Mouse (Mus musculus) forebrain, embryonic 16.5 days (tissue): ENCODE results near the gene Olfr618. TPM values are rescaled to one million over a fixed set of nuclear protein-coding genes. Genes with fewer than 3 reads are reported as not detected.

Experiments
- ATAC-seq: fragments of 200-750 bp; cut with Nextera tagmentation; 2 replicates; pipeline ENCODE4 v1.8.0; 2017; ENCODE audit warnings: mild to moderate bottlenecking, moderate library complexity
- H3K27ac ChIP-seq: fragments of 300-500 bp; sonication (generic); 2 replicates; pipeline ENCODE4 v1.5.1; 2014; ENCODE audit warnings: low read length, control low read depth
- H3K27me3 ChIP-seq: fragments of 300-500 bp; sonication (generic); replicated peaks from 2 replicates; pipeline ENCODE4 v1.6.1; 2014; ENCODE audit warnings: low read length; ENCODE audit not compliant: control insufficient read depth, insufficient read depth
- H3K36me3 ChIP-seq: fragments of 300-500 bp; sonication (generic); 2 replicates; pipeline ENCODE4 v1.6.1; 2014; ENCODE audit not compliant: control insufficient read depth, insufficient read depth
- H3K4me1 ChIP-seq: fragments of 300-500 bp; sonication (generic); replicated peaks from 2 replicates; pipeline ENCODE4 v1.6.1; 2014; ENCODE audit warnings: low read length; ENCODE audit not compliant: control insufficient read depth, insufficient read depth
- H3K4me2 ChIP-seq: fragments of 300-500 bp; sonication (generic); 2 replicates; pipeline ENCODE4 v1.6.1; 2014; ENCODE audit warnings: mild to moderate bottlenecking, low read length, control low read depth
- H3K4me3 ChIP-seq: fragments of 300-500 bp; sonication (generic); replicated peaks from 2 replicates; pipeline ENCODE4 v1.5.1; 2014; ENCODE audit warnings: mild to moderate bottlenecking, low read length, control low read depth
- H3K9ac ChIP-seq: fragments of 300-500 bp; sonication (generic); replicated peaks from 2 replicates; pipeline ENCODE4 v1.6.1; 2014; ENCODE audit warnings: low read depth, low read length, control low read depth
- H3K9me3 ChIP-seq: fragments of 300-500 bp; sonication (generic); 2 replicates; pipeline ENCODE4 v1.6.1; 2016; ENCODE audit warnings: low read length; ENCODE audit not compliant: control insufficient read depth
- WGBS: fragments of 180-500 bp; shearing (Covaris S2); extraction: QIAGEN DNeasy Blood & Tissue Kit; methylation state at CpG from one replicate; pipeline ENCODE4 v1.1.7; 2014; 5-methylcytosine and 5-hydroxymethylcytosine counted together
- microRNA-seq: library from miRNA; unstranded; fragments of <30 nt; microRNA quantifications from one replicate; pipeline ENCODE4, GENCODE M21; 2017
- polyA plus RNA-seq: library from polyadenylated mRNA; unstranded; fragments of >200 nt; fragmentation: Nextera tagmentation; extraction: Ambion mirVana; gene quantifications from 2 replicates; pipeline ENCODE4 v1.2.1, GENCODE M21; 2015

The Olfr618 gene
- polyA plus RNA-seq, 1 experiment from 2014 or later = not detected

DNA sequence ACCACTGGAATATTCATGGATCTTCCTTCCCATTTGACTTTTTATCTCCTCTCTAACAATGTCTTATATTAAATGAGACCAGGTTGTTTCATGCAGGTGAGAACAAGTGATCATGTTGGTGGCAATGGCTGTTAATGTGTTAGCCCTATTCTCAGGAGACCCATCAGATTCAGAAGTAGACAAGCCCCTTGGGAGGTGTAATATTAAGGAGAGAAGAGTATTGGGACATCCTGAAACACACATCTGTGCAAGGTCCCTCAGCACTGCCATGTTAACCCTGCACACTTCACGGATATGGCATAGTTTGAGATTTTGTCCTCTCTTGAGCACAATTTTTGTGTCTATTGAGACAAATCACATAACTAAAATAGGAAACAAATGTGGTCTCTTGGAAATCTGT is 52.7 kb downstream of the Olfr618 start, which contains the start of gene Olfr622:
Gene Olfr622, minus strand, starts transcription at position 101 of the 400 bp plus-strand sequence.
- no peak for ATAC-seq
- no peaks in the 10 kb centered on the region for H3K36me3 ChIP-seq
- no peaks in the 10 kb centered on the region for H3K27me3 ChIP-seq
- no peak within 1 kb of the TSS for H3K27ac ChIP-seq
- 74% methylated on average over 1 of the region's 1 CpGs for WGBS
- no peak within 1 kb of the TSS for H3K9ac ChIP-seq
- H3K4me2 ChIP-seq = no peak within 1 kb of the TSS
- no peak within 1 kb of the TSS for H3K4me3 ChIP-seq
- H3K4me1 ChIP-seq = no peaks in the 10 kb centered on the region
- no peaks in the 10 kb centered on the region for H3K9me3 ChIP-seq

DNA sequence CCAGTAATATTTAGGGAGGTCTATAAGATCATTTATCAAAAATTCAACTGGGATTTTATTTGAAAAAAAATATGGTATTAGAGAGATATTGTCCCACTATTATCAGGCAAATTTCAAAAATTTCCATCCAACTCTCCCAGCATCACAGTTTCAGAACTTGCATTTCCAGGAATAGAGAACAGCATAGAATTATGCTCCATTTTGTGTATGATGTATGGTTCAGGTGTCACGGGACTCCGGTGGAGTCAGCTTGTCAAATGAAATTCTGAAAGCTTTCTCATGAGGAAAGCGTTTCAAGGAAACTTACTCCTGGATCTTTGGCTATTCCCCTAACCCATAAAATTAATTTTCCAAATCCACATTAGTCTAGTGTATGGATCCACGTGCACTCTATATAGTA is 54.2 kb downstream of the Olfr618 start:
- 86% methylated on average over 4 of the region's 4 CpGs for WGBS

More for the DNA sequence above, 54.2 kb downstream of the Olfr618 start:
- Histone ChIP-seq H3K4me3 (no peak overlapping the region), H3K4me2 (no peak overlapping the region), H3K9me3 (no peaks in the 10 kb centered on the region), H3K27me3 (no peaks in the 10 kb centered on the region), H3K27ac (no peak overlapping the region), H3K9ac (no peak overlapping the region), H3K36me3 (no peaks in the 10 kb centered on the region), H3K4me1 (no peaks in the 10 kb centered on the region)
- ATAC-seq = no peak

Small RNA genes lying within 50 kb of the gene (microRNA-seq; reads per million reads assigned to microRNA genes)
- gene Gm26506 = not detected

Other genes starting within 250 kb of the Olfr618 start
- not detected in 2 replicates for gene Olfr600, start 240.4 kb upstream of the Olfr618 start, polyA plus RNA-seq
- gene Olfr601, start 227.4 kb upstream of the Olfr618 start, polyA plus RNA-seq = not detected in 2 replicates
- not detected in 2 replicates for gene Olfr603, start 203.9 kb upstream of the Olfr618 start, polyA plus RNA-seq
- gene Usp17lc, start 175.0 kb upstream of the Olfr618 start, polyA plus RNA-seq = not detected in 2 replicates
- not detected in 2 replicates for gene Olfr605, start 144.7 kb upstream of the Olfr618 start, polyA plus RNA-seq
- gene Olfr606, start 141.1 kb upstream of the Olfr618 start, polyA plus RNA-seq = not detected in 2 replicates
- not detected in 2 replicates for gene Olfr607, start 126.0 kb upstream of the Olfr618 start, polyA plus RNA-seq
- not detected in 2 replicates for gene Olfr608, start 120.2 kb upstream of the Olfr618 start, polyA plus RNA-seq
- not detected in 2 replicates for gene Olfr609, start 92.0 kb upstream of the Olfr618 start, polyA plus RNA-seq
- gene Olfr610, start 78.0 kb upstream of the Olfr618 start, polyA plus RNA-seq = not detected in 2 replicates
- not detected in 2 replicates for gene Olfr611, start 69.3 kb upstream of the Olfr618 start, polyA plus RNA-seq
- not detected in 2 replicates for gene Olfr612, start 47.4 kb upstream of the Olfr618 start, polyA plus RNA-seq
- gene Olfr613, start 42.0 kb upstream of the Olfr618 start, polyA plus RNA-seq = not detected in 2 replicates
- not detected in 2 replicates for gene Olfr615, start 34.0 kb upstream of the Olfr618 start, polyA plus RNA-seq
- gene Olfr616, start 21.0 kb upstream of the Olfr618 start, polyA plus RNA-seq = not detected in 2 replicates
- not detected in 2 replicates for gene Olfr617, start 17.0 kb upstream of the Olfr618 start, polyA plus RNA-seq
- gene Olfr619, start 10.5 kb downstream of the Olfr618 start, polyA plus RNA-seq = not detected in 2 replicates
- not detected in 2 replicates for gene Olfr620, start 22.4 kb downstream of the Olfr618 start, polyA plus RNA-seq
- not detected in 2 replicates for gene Olfr622, start 52.6 kb downstream of the Olfr618 start, polyA plus RNA-seq
- gene Olfr623, start 73.6 kb downstream of the Olfr618 start, polyA plus RNA-seq = not detected in 2 replicates
- not detected in 2 replicates for gene Olfr624, start 81.1 kb downstream of the Olfr618 start, polyA plus RNA-seq
- not detected in 2 replicates for gene Olfr625-ps1, start 92.6 kb downstream of the Olfr618 start, polyA plus RNA-seq
- not detected in 2 replicates for gene Olfr243, start 124.6 kb downstream of the Olfr618 start, polyA plus RNA-seq
- gene Olfr628, start 140.3 kb downstream of the Olfr618 start, polyA plus RNA-seq = not detected in 2 replicates
- not detected in 2 replicates for gene Olfr629, start 154.8 kb downstream of the Olfr618 start, polyA plus RNA-seq
- gene Olfr630, start 167.2 kb downstream of the Olfr618 start, polyA plus RNA-seq = not detected in 2 replicates
- not detected in 2 replicates for gene Olfr69, start 181.5 kb downstream of the Olfr618 start, polyA plus RNA-seq
- gene Olfr68, start 189.6 kb downstream of the Olfr618 start, polyA plus RNA-seq = not detected in 2 replicates
- gene Olfr67, start 201.7 kb downstream of the Olfr618 start, polyA plus RNA-seq = not detected in 2 replicates
- 1,171 and 1,472 TPM in 2 replicates for gene Hbb-bt, start 223.9 kb downstream of the Olfr618 start, polyA plus RNA-seq
- 3,869 and 4,747 TPM in 2 replicates for gene Hbb-bs, start 238.0 kb downstream of the Olfr618 start, polyA plus RNA-seq